Mouse (Mus musculus) heart, postnatal 0 days (tissue): ENCODE results near the gene Edil3. TPM values are rescaled to one million over a fixed set of nuclear protein-coding genes. Genes with fewer than 3 reads are reported as not detected.
A peak's percentile ranks its signal among the peaks of the same experiment; 100 is the strongest.

Experiments
- ATAC-seq: fragments of 200-750 bp; cut with Nextera tagmentation; 2 replicates; pipeline ENCODE4 v1.8.0; 2017; ENCODE audit warnings: low read depth, moderate number of reproducible peaks, moderate library complexity; ENCODE audit not compliant: insufficient read depth
- DNase-seq: peaks from one replicate; pipeline ENCODE4 v3.0.0-alpha.2; 2016; ENCODE audit warnings: low spot score
- H3K27ac ChIP-seq: fragments of 300-500 bp; sonication (generic); 2 replicates; pipeline ENCODE4 v1.5.1; 2014; ENCODE audit warnings: low read depth, mild to moderate bottlenecking
- H3K27me3 ChIP-seq: fragments of 300-500 bp; sonication (generic); 2 replicates; pipeline ENCODE4 v1.6.1; 2014; ENCODE audit warnings: low read length, mixed read lengths; ENCODE audit not compliant: control insufficient read depth, insufficient read depth
- H3K36me3 ChIP-seq: fragments of 300-500 bp; sonication (generic); replicated peaks from 2 replicates; pipeline ENCODE4 v1.6.1; 2014; ENCODE audit warnings: low read length, mixed read lengths; ENCODE audit not compliant: control insufficient read depth, insufficient read depth
- H3K4me1 ChIP-seq: fragments of 300-500 bp; sonication (generic); 2 replicates; pipeline ENCODE4 v1.6.1; 2014; ENCODE audit warnings: antibody characterized with exemption; ENCODE audit not compliant: control insufficient read depth, insufficient read depth
- H3K4me2 ChIP-seq: fragments of 300-500 bp; sonication (generic); 2 replicates; pipeline ENCODE4 v1.6.1; 2014; ENCODE audit warnings: low read depth, mild to moderate bottlenecking, low read length, moderate library complexity
- H3K4me3 ChIP-seq: fragments of 300-500 bp; sonication (generic); 2 replicates; pipeline ENCODE4 v1.5.1; 2014; ENCODE audit warnings: low read depth, low read length
- H3K9ac ChIP-seq: fragments of 300-500 bp; sonication (generic); replicated peaks from 2 replicates; pipeline ENCODE4 v1.6.1; 2014; ENCODE audit warnings: low read depth, low read length, mixed read lengths
- H3K9me3 ChIP-seq: fragments of 300-500 bp; sonication (generic); replicated peaks from 2 replicates; pipeline ENCODE4 v1.6.1; 2016; ENCODE audit warnings: low read length; ENCODE audit not compliant: control insufficient read depth
- CTCF ChIP-seq: IDR thresholded peaks from 2 replicates; pipeline ENCODE4 v1.5.1; 2016; ENCODE audit warnings: antibody characterized with exemption, control low read depth, low read depth
- EP300 ChIP-seq: IDR thresholded peaks from 2 replicates; pipeline ENCODE4 v1.6.1; 2016; ENCODE audit warnings: antibody characterized with exemption, low read depth
- WGBS: fragments of 180-500 bp; shearing (Covaris S2); extraction: QIAGEN DNeasy Blood & Tissue Kit; methylation state at CpG from one replicate; pipeline ENCODE4 v1.1.7; 2014; 5-methylcytosine and 5-hydroxymethylcytosine counted together
- polyA plus RNA-seq: library from polyadenylated mRNA; unstranded; fragments of >200 nt; fragmentation: Nextera tagmentation; extraction: Ambion mirVana; gene quantifications from 2 replicates; pipeline ENCODE4 v1.2.1, GENCODE M21; 2015
- total RNA-seq: library from RNA; depleted of rRNA; stranded (reverse); fragments of >200 nt; gene quantifications from 2 replicates; pipeline ENCODE4 v1.2.3, GENCODE M21; 2014; ENCODE audit warnings: low replicate concordance; rRNA removed

Edil3 gene
- total RNA-seq (0.76 and 1.5 TPM in 2 replicates), polyA plus RNA-seq (0.52 and 0.63 TPM in 2 replicates)

- no peaks in the 10 kb centered on the region for H3K36me3 ChIP-seq
- peak within 1 kb of the TSS; percentile 79 for H3K4me3 ChIP-seq
- H3K27ac ChIP-seq = no peak within 1 kb of the TSS
- under 1% methylated on average over 60 of the region's 60 CpGs for WGBS
- peak; percentile 13 for DNase-seq
- peak within 1 kb of the TSS; percentile 53 for H3K9ac ChIP-seq
- TF ChIP-seq CTCF (no peak), EP300 (no peak)
- peaks cover 12% of the 10 kb centered on the region; the same call in 1 of the 2 replicates for H3K27me3 ChIP-seq
- H3K9me3 ChIP-seq = no peaks in the 10 kb centered on the region
- peak within 1 kb of the TSS; percentile 100 for H3K4me2 ChIP-seq
- no peaks in the 10 kb centered on the region for H3K4me1 ChIP-seq
- ATAC-seq = peak; percentile 36
Observed at GRCm38 (mm10) chr13:88821440-88822331, at the start of gene Edil3. Edil3 (plus strand) TSS chr13:88821472.

- 83% methylated on average over 1 of the region's 1 CpGs for WGBS
- H3K27ac ChIP-seq = no peak overlapping the region
- H3K4me1 ChIP-seq = no peaks in the 10 kb centered on the region
- ATAC-seq (no peak), DNase-seq (no peak)
- H3K9ac ChIP-seq = no peak overlapping the region
- H3K4me3 ChIP-seq = no peak overlapping the region
- no peak overlapping the region for H3K4me2 ChIP-seq
- TF ChIP-seq EP300 (no peak), CTCF (no peak)
- no peaks in the 10 kb centered on the region for H3K27me3 ChIP-seq
- H3K9me3 ChIP-seq = no peaks in the 10 kb centered on the region
- no peaks in the 10 kb centered on the region for H3K36me3 ChIP-seq
Observed at GRCm38 (mm10) chr13:88799186-88799585, 22.1 kb upstream of the Edil3 start.

GRCm38 (mm10) chr13:88801006-88801405 lies 20.3 kb upstream of the Edil3 start:
- H3K4me2 ChIP-seq = no peak overlapping the region
- H3K4me1 ChIP-seq = no peaks in the 10 kb centered on the region
- no peak overlapping the region for H3K4me3 ChIP-seq
- DNase-seq (no peak), ATAC-seq (no peak)
- no peak overlapping the region for H3K27ac ChIP-seq
- TF ChIP-seq CTCF = no peak
- TF ChIP-seq EP300 = no peak
- 83% methylated on average over 1 of the region's 1 CpGs for WGBS
- no peaks in the 10 kb centered on the region for H3K36me3 ChIP-seq
- H3K9me3 ChIP-seq = no peaks in the 10 kb centered on the region
- no peak overlapping the region for H3K9ac ChIP-seq
- no peaks in the 10 kb centered on the region for H3K27me3 ChIP-seq

GRCm38 (mm10) chr13:88805838-88806237 lies 15.4 kb upstream of the Edil3 start:
- no peaks in the 10 kb centered on the region for H3K36me3 ChIP-seq

GRCm38 (mm10) chr13:88806269-88806668 lies 15.0 kb upstream of the Edil3 start:
- 77% methylated on average over 3 of the region's 3 CpGs for WGBS
- no peaks in the 10 kb centered on the region for H3K4me1 ChIP-seq
- ATAC-seq = no peak

More at GRCm38 (mm10) chr13:88805838-88806237, 15.4 kb upstream of the Edil3 start:
- WGBS = 43% methylated on average over 1 of the region's 1 CpGs
- no peak overlapping the region for H3K4me2 ChIP-seq
- no peaks in the 10 kb centered on the region for H3K27me3 ChIP-seq
- TF ChIP-seq EP300 = no peak
- no peak for TF ChIP-seq CTCF
- no peak overlapping the region for H3K4me3 ChIP-seq
- H3K9me3 ChIP-seq = no peaks in the 10 kb centered on the region
- ATAC-seq = no peak
- H3K27ac ChIP-seq = no peak overlapping the region
- H3K9ac ChIP-seq = no peak overlapping the region
- no peak for DNase-seq
- H3K4me1 ChIP-seq = no peaks in the 10 kb centered on the region

More at GRCm38 (mm10) chr13:88806269-88806668, 15.0 kb upstream of the Edil3 start:
- no peak overlapping the region for H3K27ac ChIP-seq
- no peaks in the 10 kb centered on the region for H3K36me3 ChIP-seq
- no peaks in the 10 kb centered on the region for H3K27me3 ChIP-seq
- no peaks in the 10 kb centered on the region for H3K9me3 ChIP-seq
- no peak overlapping the region for H3K9ac ChIP-seq
- no peak for TF ChIP-seq CTCF
- no peak for TF ChIP-seq EP300
- DNase-seq = no peak
- H3K4me2 ChIP-seq = no peak overlapping the region
- no peak overlapping the region for H3K4me3 ChIP-seq
